Mouse (Mus musculus) MEL (cell line): Measurements from ENCODE around the gene Baat.

Source experiments
- POLR2A ChIP-seq, 2 experiments: IDR thresholded peaks; 2 replicates each; pipeline ENCODE4 v1.6.1; 2011 to 2012; ENCODE audit warnings: low read length in 2 of 2, mild to moderate bottlenecking in 2 of 2, control low read depth in 1 of 2, improper control_type of control experiment in 1 of 2, low read depth in 1 of 2, moderate library complexity in 1 of 2; ENCODE audit not compliant: control insufficient read depth in 1 of 2, insufficient read depth in 1 of 2, poor library complexity in 1 of 2
- UBTF ChIP-seq: IDR thresholded peaks from 2 replicates; pipeline ENCODE4 v1.6.1; 2012; ENCODE audit warnings: low read depth, mild to moderate bottlenecking, inconsistent platforms, low read length, improper control_type of control experiment, moderate library complexity, borderline replicate concordance; ENCODE audit not compliant: insufficient read depth
- ZC3H11A ChIP-seq: IDR thresholded peaks from 2 replicates; pipeline ENCODE4 v1.6.1; 2012; ENCODE audit warnings: low read depth, mild to moderate bottlenecking, inconsistent platforms, low read length, improper control_type of control experiment

- no peak for TF ChIP-seq UBTF
- no peak for TF ChIP-seq ZC3H11A
- TF ChIP-seq POLR2A (IDR thresholded peaks at IDR 0.05; ENCODE audit: control insufficient read depth in 1 of 2, insufficient read depth in 1 of 2, low read depth in 1 of 2, low read length in 2 of 2, poor library complexity in 1 of 2), result no peak
Measured at GRCm38 (mm10) chr4:49536671-49537070, 30.3 kb upstream of the Baat start.
